Mouse (Mus musculus): ENCODE measurements at regions not wholly inside any gene's neighbourhood (a gene's known extent, or its start where the extent isn't known, plus 50 kb on each side); places are given as distances from the start of the nearest gene placed in this dataset.
A peak's percentile ranks its signal among the peaks of the same experiment; 100 is the strongest.

DNA sequence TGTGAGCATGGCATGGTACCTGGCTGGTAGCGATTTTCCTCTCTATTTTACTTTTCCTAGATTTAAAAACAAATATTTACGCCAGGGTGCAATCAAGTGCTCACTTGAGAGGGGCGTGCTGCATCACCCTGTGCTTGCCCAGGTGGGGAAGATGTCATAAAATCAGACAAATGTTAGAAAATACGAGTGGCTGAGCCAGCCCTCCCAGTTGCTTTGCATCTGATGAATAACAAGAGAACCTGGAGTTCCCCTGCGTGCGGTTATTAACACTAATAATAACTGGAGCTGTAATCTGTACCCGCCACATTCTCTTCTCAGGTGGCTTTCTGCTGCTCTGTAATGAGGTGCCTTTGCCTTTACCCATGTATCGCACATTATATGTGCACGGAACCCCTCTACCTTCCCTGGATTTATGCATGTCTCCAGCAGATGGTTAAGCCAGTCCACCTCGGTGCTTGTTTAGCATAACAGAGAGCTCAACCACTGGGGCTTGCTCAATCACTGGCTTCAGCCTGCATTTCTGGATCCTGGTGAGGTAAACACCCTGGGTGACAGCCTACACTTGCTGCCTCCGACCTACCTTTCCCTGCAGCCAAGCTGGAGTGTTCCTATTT is 125.8 kb upstream of the Atp11c start:
- DNase-seq (ENCODE audit: low spot score) (no peak), ATAC-seq (no peak)
- no peak overlapping the region for H3K9ac ChIP-seq (replicated peaks; ENCODE audit: low read length)
- no peak overlapping the region for H3K27ac ChIP-seq
- WGBS = 30% methylated on average over 11 of the region's 11 CpGs
- no peaks in the 10 kb centered on the region for H3K27me3 ChIP-seq (ENCODE audit: insufficient read depth, low read length)
- H3K36me3 ChIP-seq (ENCODE audit: insufficient read depth, low read length) = no peaks in the 10 kb centered on the region
- H3K4me2 ChIP-seq (ENCODE audit: low read depth, low read length) = peak overlapping the region; percentile 49
- no peaks in the 10 kb centered on the region for H3K9me3 ChIP-seq (ENCODE audit: low read length)
- H3K4me3 ChIP-seq (ENCODE audit: low read length) = peak overlapping the region; percentile 21; the same call in 1 of the 2 replicates
- no peaks in the 10 kb centered on the region for H3K4me1 ChIP-seq (ENCODE audit: insufficient read depth, low read length)
- TF ChIP-seq CTCF (IDR thresholded peaks at IDR 0.05; ENCODE audit: low read depth) = no peak

DNA sequence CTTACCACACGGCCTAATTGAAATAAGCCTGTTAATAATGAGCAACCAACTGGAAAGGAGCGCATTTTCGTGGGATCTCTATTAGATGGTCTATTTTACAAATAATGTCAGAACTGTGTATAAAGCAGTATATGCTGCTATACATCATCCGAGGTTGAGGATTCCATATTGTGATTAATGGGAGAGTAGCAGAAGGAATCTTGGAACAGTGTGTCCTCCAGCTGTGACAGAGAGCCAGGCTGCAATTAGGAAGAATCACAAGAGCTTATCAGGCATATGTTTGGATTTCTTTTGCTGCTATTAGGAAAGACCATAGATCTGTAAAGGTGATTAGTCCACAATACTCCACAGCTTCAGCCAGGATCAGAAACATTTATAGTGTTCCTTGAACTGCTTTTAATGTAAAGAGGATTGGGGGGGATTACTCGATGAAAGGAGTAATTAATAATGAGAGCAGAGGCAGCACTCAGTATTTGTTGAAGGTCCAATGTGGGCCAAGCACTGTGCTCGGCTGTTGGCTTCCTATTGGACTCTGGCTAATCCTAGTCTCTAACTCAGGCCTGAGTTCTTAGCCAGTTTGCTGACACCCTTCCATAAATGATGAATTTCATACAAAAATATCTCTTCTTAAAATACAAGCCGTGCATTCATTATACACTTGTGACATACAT is 88.7 kb upstream of the Atp11c start:
- Histone ChIP-seq H3K9me3 (ENCODE audit: low read length) (no peaks in the 10 kb centered on the region), H3K4me3 (ENCODE audit: low read length) (no peak overlapping the region), H3K27me3 (ENCODE audit: insufficient read depth, low read length) (no peaks in the 10 kb centered on the region), H3K4me1 (ENCODE audit: insufficient read depth, low read length) (no peaks in the 10 kb centered on the region), H3K36me3 (ENCODE audit: insufficient read depth, low read length) (no peaks in the 10 kb centered on the region), H3K27ac (no peak overlapping the region), H3K4me2 (ENCODE audit: low read depth, low read length) (no peak overlapping the region), H3K9ac (replicated peaks; ENCODE audit: low read length) (no peak overlapping the region)
- 71% methylated on average over 7 of the region's 7 CpGs for WGBS
- TF ChIP-seq CTCF (IDR thresholded peaks at IDR 0.05; ENCODE audit: low read depth) = no peak
- DNase-seq (ENCODE audit: low spot score) (no peak), ATAC-seq (no peak)

- TF ChIP-seq CTCF (IDR thresholded peaks at IDR 0.05; ENCODE audit: low read depth) = no peak
- no peaks in the 10 kb centered on the region for H3K9me3 ChIP-seq (ENCODE audit: low read length)
- 51% methylated on average over 10 of the region's 10 CpGs for WGBS
- H3K4me1 ChIP-seq (ENCODE audit: insufficient read depth, low read length) = no peaks in the 10 kb centered on the region
- DNase-seq (ENCODE audit: low spot score) (no peak), ATAC-seq (no peak)
- H3K36me3 ChIP-seq (ENCODE audit: insufficient read depth, low read length) = no peaks in the 10 kb centered on the region
- no peak overlapping the region for H3K4me3 ChIP-seq (ENCODE audit: low read length)
- no peak overlapping the region for H3K4me2 ChIP-seq (ENCODE audit: low read depth, low read length)
- H3K27ac ChIP-seq = no peak overlapping the region
- H3K9ac ChIP-seq (replicated peaks; ENCODE audit: low read length) = no peak overlapping the region
- no peaks in the 10 kb centered on the region for H3K27me3 ChIP-seq (ENCODE audit: insufficient read depth, low read length)
Observed at GRCm38 (mm10) chrX:60644726-60645318, 52.3 kb upstream of the Atp11c start.

Measured in hindbrain, postnatal 0 days (tissue).